In the genomic region with DNA sequence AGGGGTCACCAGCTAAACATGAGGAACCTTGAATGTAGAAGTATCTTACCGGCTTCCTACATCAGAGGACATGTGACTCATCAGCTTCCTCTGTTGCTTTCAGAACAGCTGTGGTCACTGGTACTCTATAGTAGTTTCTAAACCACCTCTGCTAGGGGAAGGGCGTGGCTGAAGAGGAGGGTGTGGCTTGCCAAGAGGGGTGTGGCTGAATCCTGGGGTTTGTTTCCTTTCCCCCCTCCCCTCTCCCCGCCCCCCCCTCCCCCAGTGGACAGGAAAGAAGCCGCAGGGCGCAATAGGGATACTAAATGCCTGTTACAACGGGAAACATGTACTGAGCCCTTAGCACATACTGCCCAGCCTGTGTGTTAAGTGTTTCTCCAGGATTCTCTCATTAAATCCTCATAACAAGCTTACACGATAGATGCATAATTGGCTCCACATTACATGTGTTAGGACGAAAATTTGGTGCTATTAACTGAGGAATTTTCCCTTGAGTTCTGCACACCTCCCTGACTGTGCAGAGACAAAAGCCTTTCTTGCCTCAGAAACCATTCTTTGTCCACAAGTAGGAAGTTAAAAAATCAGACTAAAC, we compare ENCODE assay signal across 8 mouse cellular contexts.
DNase-seq lines count a peak whose midpoint lies in the region; ATAC-seq lines count a peak whose summit lies in the region.

No protein-coding gene starts in this region.

- H3K36me3 ChIP-seq in heart, embryonic 14.5 days (ENCODE audit: control insufficient read depth, insufficient read depth, low read length): no peaks in the 10 kb centered on the region
- H3K36me3 ChIP-seq in limb, embryonic 13.5 days: no peaks in the 10 kb centered on the region
- H3K36me3 ChIP-seq in midbrain, embryonic 14.5 days (ENCODE audit: control insufficient read depth, insufficient read depth, low read length): no peaks in the 10 kb centered on the region

- no peaks in the 10 kb centered on the region for H3K4me1 ChIP-seq in heart, embryonic 14.5 days (ENCODE audit: control insufficient read depth in 2 of 2, insufficient read depth in 2 of 2, low read length in 2 of 2)
- H3K4me1 ChIP-seq in limb, embryonic 13.5 days: peaks cover 31% of the 10 kb centered on the region
- 0 out of 2 replicates have a peak, but pooled peaks cover 4% of the 10 kb centered on the region for H3K4me1 ChIP-seq in midbrain, embryonic 14.5 days (ENCODE audit: control insufficient read depth, insufficient read depth, low read length)

- peak; percentile 46 for DNase-seq in CD4-positive helper T cell, adult 2 months (ENCODE audit: low read depth, low spot score)
- DNase-seq in c-Kit-positive CD71-positive TER-119-negative erythroid progenitor cells, embryonic 14.5 days (ENCODE audit: low read depth): peak; percentile 9
- DNase-seq in midbrain, embryonic 14.5 days: peak; percentile 15
- DNase-seq in thymus, postnatal 25 days: peak; percentile 40
- no peak for DNase-seq in cerebellum, postnatal 25 days
- DNase-seq in right cerebral cortex, postnatal 10 days (ENCODE audit: low spot score in 2 of 2): no peak

- WGBS in heart, embryonic 14.5 days: 4% methylated on average over 7 of the region's 8 CpGs
- WGBS in limb, embryonic 13.5 days: 4% methylated on average over 8 of the region's 8 CpGs
- 15% methylated on average over 8 of the region's 8 CpGs for WGBS in midbrain, embryonic 14.5 days

- ATAC-seq in heart, embryonic 14.5 days (ENCODE audit: insufficient number of reproducible peaks, insufficient read depth, low FRiP score, low read depth): no peak
- peak; percentile 80; the same call in 1 of the 2 replicates for ATAC-seq in limb, embryonic 13.5 days (ENCODE audit: low FRiP score, low read depth)
- ATAC-seq in midbrain, embryonic 14.5 days (ENCODE audit: low FRiP score, low TSS enrichment): no peak

- peak overlapping the region; percentile 11; the same call in 1 of the 2 replicates for H3K4me2 ChIP-seq in heart, embryonic 14.5 days (ENCODE audit: low read length)
- peak overlapping the region; percentile 32 for H3K4me2 ChIP-seq in limb, embryonic 13.5 days (replicated peaks)
- H3K4me2 ChIP-seq in midbrain, embryonic 14.5 days (ENCODE audit: low read length): no peak overlapping the region

- no peaks in the 10 kb centered on the region for H3K27me3 ChIP-seq in heart, embryonic 14.5 days (ENCODE audit: control insufficient read depth, insufficient read depth, low read length)
- H3K27me3 ChIP-seq in limb, embryonic 13.5 days: no peaks in the 10 kb centered on the region
- no peaks in the 10 kb centered on the region for H3K27me3 ChIP-seq in midbrain, embryonic 14.5 days (ENCODE audit: control insufficient read depth, insufficient read depth, low read length)

- no peaks in the 10 kb centered on the region for H3K9me3 ChIP-seq in heart, embryonic 14.5 days (ENCODE audit: control insufficient read depth, low read length)
- H3K9me3 ChIP-seq in limb, embryonic 13.5 days: no peaks in the 10 kb centered on the region
- no peaks in the 10 kb centered on the region for H3K9me3 ChIP-seq in midbrain, embryonic 14.5 days (ENCODE audit: control insufficient read depth, low read length)

- no peak overlapping the region for H3K4me3 ChIP-seq in heart, embryonic 14.5 days (ENCODE audit: control insufficient read depth in 1 of 2, insufficient read depth in 1 of 2, low read depth in 1 of 2, low read length in 2 of 2)
- H3K4me3 ChIP-seq in limb, embryonic 13.5 days: no peak overlapping the region
- no peak overlapping the region for H3K4me3 ChIP-seq in midbrain, embryonic 14.5 days (replicated peaks; ENCODE audit: low read depth, low read length)

- H3K9ac ChIP-seq in heart, embryonic 14.5 days (ENCODE audit: low read length): no peak overlapping the region
- H3K9ac ChIP-seq in limb, embryonic 13.5 days: no peak overlapping the region
- H3K9ac ChIP-seq in midbrain, embryonic 14.5 days (replicated peaks; ENCODE audit: low read length): no peak overlapping the region

- no peak overlapping the region for H3K27ac ChIP-seq in heart, embryonic 14.5 days (replicated peaks in 1 of 2; ENCODE audit: control insufficient read depth in 1 of 2, insufficient read depth in 1 of 2, low read depth in 2 of 2, low read length in 2 of 2)
- no peak overlapping the region; the same call in 1 of the 2 replicates for H3K27ac ChIP-seq in limb, embryonic 13.5 days
- H3K27ac ChIP-seq in midbrain, embryonic 14.5 days (replicated peaks; ENCODE audit: low read depth, low read length): no peak overlapping the region

Comparison
In these comparisons a context has a peak if more than half of its experiments do, and no peak if none do; other contexts are left out.
1. DNase-seq: peak in CD4-positive helper T cell, adult 2 months (single experiment), c-Kit-positive CD71-positive TER-119-negative erythroid progenitor cells, embryonic 14.5 days (single experiment), midbrain, embryonic 14.5 days (single experiment) and thymus, postnatal 25 days (single experiment); none in cerebellum, postnatal 25 days (0 of 2) and right cerebral cortex, postnatal 10 days (0 of 2).